Mouse (Mus musculus): Measurements from ENCODE around the gene Foxk1. TPM values are rescaled to one million over a fixed set of nuclear protein-coding genes. Genes with fewer than 3 reads are reported as not detected.
A peak's percentile ranks its signal among the peaks of the same experiment; 100 is the strongest.

Gene Foxk1
- total RNA-seq, 1 experiment from 2014 or later, result 11.7 TPM

DNA sequence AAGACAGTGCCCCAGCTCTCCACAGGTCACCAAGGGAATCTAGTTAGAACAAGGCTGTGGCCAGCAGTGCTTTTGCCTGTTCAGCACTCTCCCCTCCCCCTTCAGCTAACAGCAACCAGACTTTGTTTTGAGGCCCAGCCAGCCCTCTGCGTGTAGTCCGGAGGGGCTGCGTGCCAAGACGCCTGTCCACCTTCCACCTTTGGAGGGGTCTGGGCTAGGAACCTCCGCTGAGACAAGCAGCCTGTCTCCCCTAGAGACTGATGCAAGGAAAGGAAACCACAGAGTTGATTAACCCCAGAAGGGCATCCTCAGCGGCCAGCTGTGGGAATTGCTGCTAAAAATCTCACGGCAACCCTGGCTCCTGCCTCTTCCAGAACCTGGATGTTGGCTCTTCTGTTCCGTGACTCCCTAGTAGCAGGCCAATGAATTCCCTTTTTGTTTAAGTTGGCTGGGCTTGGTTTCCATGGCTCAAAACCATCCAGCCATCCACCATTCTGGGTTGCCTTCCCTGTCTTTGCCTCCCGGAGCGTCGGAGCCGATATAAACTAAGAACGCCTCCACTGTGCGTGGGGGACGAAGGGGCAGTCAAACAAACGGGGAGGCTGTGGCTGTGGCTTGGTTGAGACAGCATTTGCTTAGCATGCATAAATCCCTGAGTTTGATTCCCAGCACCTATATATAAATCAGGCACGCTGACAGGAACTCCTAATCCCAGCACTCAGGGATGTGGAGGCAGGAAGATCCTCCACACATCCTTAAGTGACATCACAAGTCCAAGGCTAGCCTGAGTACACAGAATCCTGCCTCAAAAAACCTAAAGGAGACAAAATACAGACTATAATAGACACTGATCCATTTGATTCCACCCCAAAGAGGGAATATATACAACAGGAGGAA is 14.3 kb upstream of the Foxk1 start:
- peak; percentile 61 for ATAC-seq (replicated peaks; ENCODE audit: low read depth, poor library complexity, severe bottlenecking)

DNA sequence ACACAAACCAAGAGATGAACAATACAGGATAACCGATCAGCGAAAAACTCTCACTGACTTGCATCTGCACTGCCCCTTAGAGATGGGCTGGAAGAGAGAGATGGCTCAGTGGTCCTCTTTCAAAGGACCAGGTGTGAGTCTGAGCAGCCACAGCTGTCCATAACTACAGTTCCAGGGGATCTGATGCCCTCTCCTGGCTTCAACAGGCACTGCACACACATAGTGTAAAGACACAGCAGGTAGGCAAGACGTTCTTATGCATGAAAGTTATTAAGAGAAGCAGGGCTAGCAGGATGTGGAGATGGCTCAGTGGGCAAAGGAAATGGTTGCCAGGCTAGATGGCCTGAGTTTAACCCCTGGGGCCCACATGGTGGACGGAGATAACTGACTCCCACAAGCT is 13.6 kb upstream of the Foxk1 start:
- no peak for ATAC-seq (replicated peaks; ENCODE audit: low read depth, poor library complexity, severe bottlenecking)

DNA sequence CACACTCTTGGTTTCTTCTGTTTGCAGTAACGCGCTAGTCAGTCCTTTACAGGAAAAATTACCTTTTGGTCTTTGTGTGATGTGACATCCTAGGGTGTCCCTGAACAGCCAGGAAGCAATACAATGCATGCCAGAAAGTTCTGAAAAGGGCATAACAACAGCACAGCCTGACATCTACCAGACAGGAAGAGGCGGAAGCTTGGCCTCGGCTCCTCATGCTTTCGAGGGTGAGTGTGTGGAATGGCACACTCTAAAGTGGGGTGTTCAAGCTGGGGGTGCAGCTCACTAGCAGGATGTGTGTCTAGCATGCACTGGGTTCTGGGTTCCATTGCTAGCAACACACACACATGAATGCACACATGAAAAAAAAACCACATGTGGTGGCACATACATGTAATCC is 9.6 kb upstream of the Foxk1 start:
- no peak for ATAC-seq (replicated peaks; ENCODE audit: low read depth, poor library complexity, severe bottlenecking)

DNA sequence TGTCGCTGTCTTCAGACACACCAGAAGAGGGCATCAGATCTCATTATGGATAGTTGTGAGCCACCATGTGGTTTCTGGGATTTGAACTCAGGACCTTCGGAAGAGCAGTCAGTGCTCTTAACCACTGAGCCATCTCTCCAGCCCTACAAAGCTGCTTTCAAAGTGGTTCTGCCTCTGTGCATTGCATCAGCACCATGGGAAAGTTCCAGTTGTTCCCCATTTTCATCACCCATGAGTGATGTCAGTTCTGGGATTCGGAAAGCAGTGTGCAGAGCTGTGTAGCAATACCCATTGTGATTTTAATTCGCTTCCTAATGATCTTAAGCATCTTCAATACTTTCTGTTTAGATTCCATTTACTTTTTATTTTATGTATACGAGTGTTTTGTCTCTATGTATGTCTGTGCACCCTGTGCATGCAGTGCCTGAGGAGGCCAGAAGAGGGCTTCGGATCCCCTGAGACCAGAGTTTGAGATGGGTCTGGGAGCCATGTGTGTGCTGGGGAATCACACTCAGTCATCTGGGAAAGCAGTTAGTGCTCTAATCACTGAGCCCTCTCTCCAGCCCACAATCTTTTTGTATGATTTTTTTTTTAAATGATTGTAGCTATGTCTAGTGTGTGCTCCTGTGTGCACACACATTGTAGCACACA is 6.6 kb upstream of the Foxk1 start:
- no peak for ATAC-seq (replicated peaks; ENCODE audit: low read depth, poor library complexity, severe bottlenecking)

DNA sequence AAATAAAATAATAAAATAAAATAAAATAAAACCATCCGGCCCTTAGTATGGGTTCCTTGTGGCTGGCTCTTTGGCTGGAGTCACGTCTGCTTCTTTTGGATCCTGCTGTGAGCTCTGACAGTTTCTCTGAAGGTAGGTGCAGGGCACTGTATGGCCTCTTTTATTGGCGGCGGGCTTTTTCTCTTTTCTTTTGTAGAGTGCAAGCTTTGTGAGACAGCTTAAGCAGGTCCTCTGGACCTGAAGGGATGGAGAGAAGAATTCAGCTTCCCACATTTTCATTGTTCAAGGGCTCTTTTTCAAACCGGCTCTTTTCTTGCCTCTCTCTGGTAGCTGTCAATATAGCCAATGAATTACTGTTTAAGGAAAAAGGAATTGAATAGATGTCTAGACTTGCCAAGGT is 5.4 kb upstream of the Foxk1 start:
- no peak for ATAC-seq (replicated peaks; ENCODE audit: low read depth, poor library complexity, severe bottlenecking)

DNA sequence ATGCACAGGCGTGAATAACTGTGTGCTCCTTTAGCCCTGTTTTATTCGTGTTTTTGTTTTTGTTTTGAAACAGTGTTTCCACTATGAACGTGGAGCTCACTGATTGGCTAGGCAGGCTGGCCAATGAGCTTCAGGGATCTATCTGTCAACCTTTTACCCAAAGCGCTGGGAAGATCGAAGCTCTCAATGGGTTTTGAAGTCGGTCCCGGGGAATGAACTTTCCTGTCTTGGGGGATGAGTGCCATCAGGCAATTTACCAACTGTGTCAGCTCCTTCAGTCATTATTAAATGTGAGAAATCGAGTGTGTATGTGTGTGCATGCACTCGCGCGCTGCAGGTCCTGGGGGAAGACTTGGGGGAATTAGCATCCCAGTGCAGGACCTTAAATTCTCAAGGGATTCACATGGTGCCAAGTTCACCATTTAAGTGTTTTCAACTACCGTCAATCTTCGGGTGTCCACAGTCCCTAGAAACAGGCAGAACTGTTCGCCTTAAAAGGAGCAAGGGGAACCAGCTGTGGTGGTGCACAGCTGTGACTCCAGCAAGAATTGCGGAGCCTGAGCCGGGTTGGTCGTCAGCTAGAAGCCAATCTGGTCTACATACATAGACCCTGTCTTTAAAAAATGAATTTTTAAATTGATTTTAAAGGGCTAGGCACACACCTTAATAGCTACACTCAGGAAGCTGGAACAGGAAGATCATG is 965 bp upstream of the Foxk1 start:
- peak; percentile 33 for ATAC-seq (replicated peaks; ENCODE audit: low read depth, poor library complexity, severe bottlenecking)

DNA sequence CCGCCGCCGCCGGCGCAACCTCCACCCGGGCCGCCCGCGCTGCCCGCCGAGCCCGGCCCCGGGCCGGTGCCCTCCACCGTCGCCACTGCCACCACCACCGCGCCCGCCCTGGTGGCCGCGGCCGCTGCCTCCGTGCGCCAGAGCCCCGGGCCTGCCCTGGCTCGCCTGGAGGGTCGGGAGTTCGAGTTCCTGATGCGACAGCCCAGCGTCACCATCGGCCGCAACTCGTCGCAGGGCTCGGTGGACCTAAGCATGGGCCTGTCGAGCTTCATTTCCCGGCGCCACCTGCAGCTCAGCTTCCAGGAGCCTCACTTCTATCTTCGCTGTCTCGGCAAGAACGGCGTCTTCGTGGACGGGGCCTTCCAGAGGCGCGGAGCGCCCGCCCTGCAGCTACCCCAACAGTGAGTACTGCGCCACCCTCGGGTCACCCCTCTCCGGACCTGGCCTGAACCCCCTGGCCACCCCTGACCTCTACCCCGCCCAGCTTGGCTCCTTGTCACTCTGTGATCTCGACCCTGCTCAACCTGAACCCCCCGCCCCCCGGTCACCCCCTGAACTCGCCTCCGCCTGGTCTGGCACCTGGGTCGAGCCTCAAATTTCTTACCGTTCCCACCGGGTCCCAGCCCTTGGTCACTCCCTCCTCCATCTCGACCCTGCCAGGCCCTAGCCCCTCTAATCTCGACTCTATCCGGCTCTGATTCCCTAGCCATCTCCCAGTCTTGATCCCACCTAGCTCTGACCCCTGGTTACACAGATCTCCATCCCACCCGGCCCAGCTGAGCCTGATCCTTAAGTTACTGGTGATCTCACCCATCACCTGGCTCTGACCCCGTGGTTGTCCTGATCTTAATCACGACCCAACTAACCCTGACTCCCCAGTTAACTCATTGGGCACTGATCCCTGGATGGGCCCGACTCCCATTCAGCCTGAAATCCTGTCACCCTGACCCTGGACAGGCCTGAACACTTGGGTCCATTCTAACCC is 636 bp downstream of the Foxk1 start:
- ATAC-seq (replicated peaks; ENCODE audit: low read depth, poor library complexity, severe bottlenecking), result peak; percentile 34

DNA sequence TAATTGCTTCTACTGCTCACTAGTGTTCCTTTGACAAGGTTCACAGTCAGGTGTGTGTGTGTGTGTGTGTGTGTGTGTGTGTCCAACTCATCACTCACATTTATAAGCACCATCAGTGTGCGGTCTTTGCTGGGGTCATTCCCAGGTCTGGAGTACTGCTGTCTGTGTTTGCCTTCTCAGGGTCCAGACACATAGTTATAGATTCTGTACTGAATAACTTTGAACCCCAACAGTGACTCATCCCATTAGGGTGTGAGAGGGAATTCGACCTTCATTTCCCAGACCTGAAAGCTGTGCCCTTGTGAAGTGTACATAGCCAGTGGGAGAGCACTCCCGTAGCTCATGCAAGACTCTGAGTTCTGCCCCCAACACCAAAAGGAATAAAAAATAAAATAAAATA is 2.4 kb downstream of the Foxk1 start:
- ATAC-seq (replicated peaks; ENCODE audit: low read depth, poor library complexity, severe bottlenecking), result no peak

DNA sequence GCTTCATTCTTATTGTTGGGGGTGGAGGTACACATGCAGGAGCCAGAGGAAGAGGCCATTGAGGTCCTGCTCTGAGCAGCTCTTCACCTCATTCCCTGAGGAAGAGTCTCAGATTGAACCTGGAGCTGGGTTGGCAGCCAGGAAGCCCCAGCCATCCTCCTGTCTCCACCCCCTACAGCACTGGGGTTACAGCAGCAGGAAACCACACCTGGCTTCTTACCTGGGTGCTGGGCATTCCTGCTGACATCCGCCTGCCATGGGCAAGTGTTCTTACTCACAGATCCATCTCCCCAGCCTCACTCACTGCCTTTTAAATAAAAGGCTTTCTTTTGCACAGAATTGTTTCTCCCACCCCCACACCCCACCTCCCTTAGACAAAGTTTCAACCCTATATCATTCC is 3.0 kb downstream of the Foxk1 start:
- no peak for ATAC-seq (replicated peaks; ENCODE audit: low read depth, poor library complexity, severe bottlenecking)

DNA sequence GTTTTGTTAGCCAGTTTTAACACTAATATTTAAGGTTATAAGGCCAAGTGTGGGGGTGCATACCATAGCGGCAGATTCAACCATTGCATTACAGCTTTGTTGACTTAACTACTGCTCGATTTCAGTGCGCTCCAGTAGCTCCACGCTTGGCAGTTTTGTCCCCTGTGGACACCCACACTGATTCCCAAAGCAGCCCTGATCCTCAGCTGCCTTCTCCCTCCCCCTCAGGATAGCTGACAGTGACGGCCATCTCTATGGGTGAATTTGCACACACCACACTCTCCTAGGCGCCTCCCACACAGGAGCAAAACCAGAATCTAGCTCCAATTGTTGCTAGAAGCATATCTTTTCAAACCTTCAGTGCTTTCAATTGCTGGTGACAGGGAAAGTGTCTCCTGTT is 4.1 kb downstream of the Foxk1 start:
- ATAC-seq (replicated peaks; ENCODE audit: low read depth, poor library complexity, severe bottlenecking), result no peak

DNA sequence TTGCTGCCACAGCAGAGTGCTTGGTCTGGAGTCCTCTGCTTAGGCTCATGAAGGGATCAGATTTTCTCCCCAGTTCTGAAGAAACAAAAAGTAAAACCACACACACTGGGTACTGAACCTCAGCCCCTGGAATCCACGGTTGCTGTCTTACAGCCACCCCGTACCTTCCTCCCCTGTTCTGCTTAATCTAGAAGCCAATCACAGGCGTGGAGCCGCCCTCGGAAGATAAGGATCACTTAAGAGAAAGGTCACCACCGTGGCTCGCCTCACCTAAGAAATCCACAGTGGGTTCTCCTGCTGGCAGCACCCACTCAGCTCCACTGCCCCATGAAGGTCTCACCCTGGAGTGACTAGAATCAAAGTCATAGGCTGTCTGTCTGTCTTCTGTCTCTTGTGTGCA is 5.1 kb downstream of the Foxk1 start:
- no peak for ATAC-seq (replicated peaks; ENCODE audit: low read depth, poor library complexity, severe bottlenecking)

DNA sequence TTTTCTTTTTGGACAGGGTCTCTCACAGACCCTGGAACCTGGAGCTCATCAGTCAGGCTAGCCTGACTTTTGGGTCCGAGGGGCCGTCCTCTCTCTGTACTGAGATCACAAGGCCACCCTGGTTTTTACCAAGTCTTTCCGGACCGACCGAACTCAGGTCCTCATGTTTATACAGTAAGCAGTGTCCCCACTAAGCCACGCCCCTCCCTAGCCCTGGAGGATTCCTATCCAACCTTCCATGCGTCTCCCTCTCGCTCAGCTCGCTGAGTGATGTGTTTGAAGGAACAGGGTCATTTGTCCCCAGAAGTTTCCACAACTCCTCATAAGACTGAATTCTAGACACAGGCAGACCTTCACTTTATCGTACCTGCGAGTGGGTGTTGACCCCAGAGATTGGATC is 5.6 kb downstream of the Foxk1 start:
- no peak for ATAC-seq (replicated peaks; ENCODE audit: low read depth, poor library complexity, severe bottlenecking)

DNA sequence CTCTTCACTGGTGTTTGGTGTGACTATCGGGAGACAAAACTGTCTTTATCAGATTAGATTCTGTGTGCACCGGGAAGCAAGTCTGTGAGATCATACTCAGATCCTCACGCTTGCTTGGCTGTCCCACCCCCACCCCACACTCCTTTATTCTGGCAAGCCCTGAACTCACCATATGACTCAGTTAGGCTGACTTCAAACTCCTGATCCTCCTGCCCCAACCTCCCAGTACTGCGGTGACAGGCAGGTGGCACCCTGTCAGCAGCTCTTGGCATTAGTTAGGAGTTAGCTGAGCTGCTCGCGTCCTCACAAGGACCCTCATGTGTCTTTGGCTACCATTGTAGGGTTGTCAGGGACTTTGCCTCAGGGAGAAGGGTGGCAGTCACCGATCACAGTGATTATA is 6.1 kb downstream of the Foxk1 start:
- no peak for ATAC-seq (replicated peaks; ENCODE audit: low read depth, poor library complexity, severe bottlenecking)

DNA sequence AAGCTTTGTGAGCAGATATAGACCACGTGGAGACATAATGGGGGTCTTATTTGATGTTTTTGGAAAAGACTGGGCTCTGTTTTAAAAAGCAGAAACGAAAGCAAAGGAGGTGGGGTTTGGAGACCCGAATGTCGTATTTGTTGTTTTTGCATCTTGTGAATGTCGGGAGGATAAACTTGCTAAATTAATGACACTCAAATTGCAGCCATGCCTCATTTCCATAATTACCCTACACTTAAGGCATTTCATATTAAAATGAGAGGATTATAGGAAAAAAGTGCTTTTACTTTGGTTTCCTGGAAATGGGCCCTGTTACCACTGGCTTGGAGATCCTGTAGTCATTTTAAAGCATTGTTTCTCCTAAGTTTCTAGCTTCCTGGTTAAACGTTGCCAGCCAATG is 7.9 kb downstream of the Foxk1 start:
- no peak for ATAC-seq (replicated peaks; ENCODE audit: low read depth, poor library complexity, severe bottlenecking)

DNA sequence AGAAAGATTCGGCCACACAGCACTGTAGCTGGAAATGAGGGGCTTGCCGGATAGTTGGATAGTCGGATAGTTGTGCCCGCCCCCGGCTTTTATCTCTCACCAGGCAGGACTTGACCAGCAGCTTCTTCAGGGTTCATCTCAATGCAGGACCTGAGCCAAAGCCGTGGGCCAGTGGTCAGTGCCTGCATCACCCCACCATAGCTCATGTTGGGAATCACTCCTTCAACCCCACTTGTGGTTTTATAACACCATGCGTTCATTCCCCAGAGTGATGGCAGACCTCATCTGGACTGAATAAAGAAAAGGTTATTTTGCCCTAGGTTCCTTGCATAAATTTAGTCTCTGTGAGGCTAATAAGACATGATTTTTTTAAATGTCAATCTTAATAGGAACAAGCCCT is 9.1 kb downstream of the Foxk1 start:
- no peak for ATAC-seq (replicated peaks; ENCODE audit: low read depth, poor library complexity, severe bottlenecking)

DNA sequence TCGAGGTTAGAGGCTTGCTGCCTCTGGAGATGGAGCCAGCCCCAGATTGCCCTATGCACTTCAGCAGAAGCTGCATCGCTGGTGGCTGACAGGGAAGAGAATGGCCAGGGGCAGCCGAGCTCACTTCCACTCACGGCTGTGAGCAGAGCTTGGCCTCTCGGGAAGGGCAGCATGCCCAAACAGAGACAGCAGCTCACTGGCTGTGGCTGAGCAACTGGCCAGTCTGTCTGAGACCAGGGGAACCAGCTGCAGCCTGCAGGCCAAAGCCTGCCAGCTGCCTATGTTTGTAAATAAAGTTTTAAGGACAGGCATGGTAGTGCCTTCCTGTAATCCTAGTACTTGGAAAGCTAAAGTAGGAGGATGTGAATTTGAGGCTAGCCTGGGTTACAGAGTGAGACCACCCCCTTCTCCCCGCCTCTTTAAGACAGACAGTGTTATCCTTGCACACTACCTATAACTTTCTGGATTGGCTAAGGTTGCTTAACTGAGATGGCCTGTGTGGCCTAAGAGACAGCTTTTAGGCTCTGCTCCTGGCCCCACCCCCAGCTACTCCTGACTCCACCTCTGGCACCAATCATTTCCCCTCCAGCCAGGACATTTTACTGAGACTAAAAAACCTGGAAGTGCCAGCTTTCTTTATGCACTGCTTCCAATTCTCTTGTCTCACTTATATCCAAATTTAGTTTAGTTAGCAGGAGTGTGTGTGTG is 11.5 kb downstream of the Foxk1 start:
- ATAC-seq (replicated peaks; ENCODE audit: low read depth, poor library complexity, severe bottlenecking), result peak; percentile 50

DNA sequence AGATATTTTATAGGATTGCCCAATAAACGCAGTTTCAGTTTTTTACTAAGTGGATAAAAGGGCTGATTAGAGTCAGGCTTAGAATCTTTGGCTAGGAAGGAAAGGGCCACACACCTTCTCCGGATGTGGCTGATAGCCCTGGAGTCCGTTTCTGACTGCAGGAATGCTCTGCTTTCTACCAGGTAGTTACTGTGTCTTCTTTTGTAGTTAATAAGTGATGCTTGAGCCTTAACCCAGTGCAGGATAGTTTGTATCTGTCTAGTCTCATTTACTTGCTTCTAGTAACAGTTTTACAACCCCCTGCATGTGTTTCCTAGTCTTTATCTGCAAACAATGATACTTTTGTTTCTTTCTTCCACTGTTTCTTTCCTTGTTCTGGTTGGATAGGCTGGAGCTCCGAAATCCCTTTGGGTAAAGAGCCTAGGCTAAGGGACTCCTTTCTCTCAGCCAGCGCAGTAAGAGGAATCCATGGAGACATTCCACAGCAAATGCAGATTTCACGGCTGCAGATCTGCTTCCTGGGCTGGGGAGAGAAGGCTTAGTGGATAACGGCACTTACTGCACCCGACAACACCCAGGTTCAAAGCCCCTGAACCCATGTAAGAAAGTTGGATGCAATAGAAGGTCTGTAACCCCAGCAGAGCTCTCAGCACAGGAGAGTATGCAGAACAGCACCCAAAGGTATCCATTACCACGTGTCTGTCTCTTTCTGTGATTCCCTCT is 12.6 kb downstream of the Foxk1 start:
- no peak for ATAC-seq (replicated peaks; ENCODE audit: low read depth, poor library complexity, severe bottlenecking)

DNA sequence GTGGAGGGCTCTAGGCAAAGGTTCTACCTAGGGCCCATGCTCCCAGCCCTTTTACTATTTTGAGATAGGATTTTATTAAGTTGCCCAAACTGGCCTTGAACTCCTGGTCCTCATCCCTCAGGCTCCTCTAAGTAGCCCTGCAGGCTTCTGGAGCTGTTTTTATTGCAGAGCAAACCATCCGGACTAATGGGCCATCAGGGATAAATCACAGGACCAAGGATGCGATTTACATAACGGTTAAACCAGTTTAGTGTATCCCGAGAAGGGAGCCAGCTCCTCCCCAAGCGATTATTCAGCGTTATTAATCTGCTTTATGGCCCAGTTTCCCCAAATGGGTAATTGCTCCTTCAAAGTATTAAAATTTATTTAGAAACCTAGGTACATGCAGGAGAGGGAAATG is 14.1 kb downstream of the Foxk1 start:
- no peak for ATAC-seq (replicated peaks; ENCODE audit: low read depth, poor library complexity, severe bottlenecking)
